Mouse (Mus musculus) gastrocnemius, postnatal 4 days (tissue): ENCODE measurements around the gene D10Jhu81e. TPM values are rescaled to one million over a fixed set of nuclear protein-coding genes. Genes with fewer than 3 reads are reported as not detected.
A peak's percentile ranks its signal among the peaks of the same experiment; 100 is the strongest.
"Not testable (repeated sequence)": the region's sequence is repeated elsewhere in the genome, so short reads cannot be mapped to it uniquely, and the experiment has no call there.

Experiments used
- DNase-seq, 2 experiments: peaks; one replicate each; pipeline ENCODE4 v3.0.0; 2021 to 2022; ENCODE audit warnings: low spot score in 2 of 2, mixed read lengths in 2 of 2
- long read RNA-seq, 2 experiments: library from polyadenylated mRNA; stranded (forward); transcript quantifications; one replicate each; pipeline ENCODE4 v2.0.0; 2021
- total RNA-seq, 2 experiments: library from RNA; stranded (reverse); gene quantifications; 2 replicates each; pipeline ENCODE4 v1.2.3; 2021

The D10Jhu81e gene
- 100 to 1,000 TPM; 111 to 120 TPM for total RNA-seq
- long read RNA-seq, experiment 1, transcript D10Jhu81e-201 (7 exons, 1,378 nt) = major isoform, 5 of 5 reads
- long read RNA-seq, experiment 1, partial matches to known transcripts = 0 of 5 reads
- long read RNA-seq, experiment 1, other reads (novel, unspliced or antisense) = 0 of 5 reads
- long read RNA-seq, experiment 2, transcript D10Jhu81e-201 (7 exons, 1,378 nt) = major isoform, 8 of 10 reads
- long read RNA-seq, experiment 2, partial matches to known transcripts = 1 of 10 reads
- long read RNA-seq, experiment 2, other reads (novel, unspliced or antisense) = 1 of 10 reads

DNA sequence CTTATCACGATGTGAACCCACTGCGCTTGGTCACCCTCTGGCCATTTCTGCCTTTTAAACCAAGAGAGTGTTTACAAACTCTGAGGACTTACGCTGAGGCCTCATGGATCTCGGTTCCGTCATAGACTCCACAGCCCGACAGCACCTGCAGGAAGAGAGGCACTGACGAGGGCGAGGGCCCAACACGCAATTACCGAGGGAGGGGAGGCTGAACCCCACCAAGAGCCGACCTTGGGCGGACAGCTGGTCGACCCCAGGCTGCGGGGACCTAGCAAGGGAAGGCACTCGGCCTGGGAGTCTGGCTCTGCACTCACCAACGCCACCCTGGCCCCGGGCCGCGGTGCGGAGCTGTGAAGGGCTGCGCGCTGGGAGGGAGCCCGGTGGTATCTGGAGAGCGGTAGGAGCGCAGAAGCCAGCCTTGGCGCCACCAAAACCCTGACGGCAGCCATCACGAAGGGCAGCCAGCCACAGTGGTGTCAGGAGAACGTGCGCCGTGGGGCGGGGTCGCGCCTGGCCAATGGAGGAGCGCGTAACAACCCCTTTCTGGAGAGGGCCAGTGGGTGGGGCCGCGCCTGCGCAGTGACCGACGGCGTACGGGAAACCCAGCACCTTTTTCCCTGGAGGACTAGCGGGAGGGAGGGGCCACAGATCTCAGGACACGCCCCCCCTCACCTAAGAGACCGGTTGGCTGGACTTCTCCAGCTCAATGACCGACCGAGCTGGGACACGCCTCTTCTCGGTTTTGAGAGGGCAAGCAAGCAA, at the start of gene D10Jhu81e:
Gene D10Jhu81e, minus strand, starts transcription at position 502 of the 762 bp plus-strand sequence.
- DNase-seq = peak; percentile 98 to 99

GRCm38 (mm10) chr10:78218576-78218975, 49.0 kb upstream of the D10Jhu81e start:
- no peak for DNase-seq

GRCm38 (mm10) chr10:78216376-78217083, 46.9 kb upstream of the D10Jhu81e start:
- DNase-seq = no peak

DNA sequence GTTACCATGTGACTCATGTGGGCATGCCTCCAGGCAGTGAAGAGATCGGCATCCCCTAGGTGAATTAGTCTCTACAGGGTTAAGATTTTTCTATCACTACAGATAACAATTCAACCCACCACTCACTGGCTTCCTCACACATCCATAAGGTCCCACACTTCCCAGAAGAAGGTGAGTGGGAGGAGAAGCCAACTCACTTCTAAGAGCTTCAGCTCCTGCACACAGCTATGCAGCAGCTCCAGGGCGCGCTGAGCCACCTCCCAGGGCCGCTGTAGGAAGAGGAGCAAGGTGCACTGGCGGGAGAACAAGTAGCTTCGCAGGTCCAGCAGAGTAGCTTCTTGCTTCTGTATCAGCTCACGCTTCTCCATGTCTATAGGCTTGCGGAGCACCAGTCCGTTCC, 44.8 kb upstream of the D10Jhu81e start:
- DNase-seq = no peak

DNA sequence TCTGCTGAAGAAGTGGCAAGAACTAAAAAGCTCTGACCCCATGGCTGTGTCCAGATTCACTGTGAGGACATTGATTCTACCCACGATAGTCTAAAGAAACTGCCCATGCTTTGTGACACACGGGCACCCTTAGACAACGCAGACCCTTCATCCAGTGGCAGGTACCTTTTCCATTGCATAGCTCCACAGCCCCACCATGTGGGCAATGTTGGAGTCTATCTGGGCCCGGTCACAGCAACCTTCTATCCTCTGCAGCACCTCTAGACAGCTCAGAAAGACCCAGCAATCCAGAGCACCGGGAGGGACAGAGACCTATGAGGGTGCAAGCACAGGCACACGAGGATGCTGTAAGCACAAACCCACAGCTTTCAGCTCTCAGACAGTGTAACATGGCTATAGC, 41.7 kb upstream of the D10Jhu81e start:
- DNase-seq = no peak

DNA sequence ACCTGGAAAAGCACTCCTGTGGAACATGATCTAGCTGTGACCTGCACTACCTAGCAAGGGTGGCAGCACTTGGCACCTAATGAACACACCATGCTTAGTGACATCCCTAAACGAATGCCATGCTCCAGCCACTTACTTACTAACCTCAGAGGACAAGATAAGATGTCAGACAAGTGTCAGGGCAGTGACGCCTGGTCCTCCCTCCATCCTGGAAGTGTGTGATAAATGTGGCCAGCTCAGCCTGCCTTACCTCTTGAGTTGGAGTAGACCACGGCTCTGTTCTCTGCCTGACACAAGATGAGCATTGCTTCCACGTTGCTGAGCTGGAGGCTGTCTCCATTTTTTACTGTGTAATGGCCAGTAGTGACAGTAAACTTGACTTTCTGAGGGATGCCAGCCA, 31.6 kb upstream of the D10Jhu81e start:
- no peak for DNase-seq

DNA sequence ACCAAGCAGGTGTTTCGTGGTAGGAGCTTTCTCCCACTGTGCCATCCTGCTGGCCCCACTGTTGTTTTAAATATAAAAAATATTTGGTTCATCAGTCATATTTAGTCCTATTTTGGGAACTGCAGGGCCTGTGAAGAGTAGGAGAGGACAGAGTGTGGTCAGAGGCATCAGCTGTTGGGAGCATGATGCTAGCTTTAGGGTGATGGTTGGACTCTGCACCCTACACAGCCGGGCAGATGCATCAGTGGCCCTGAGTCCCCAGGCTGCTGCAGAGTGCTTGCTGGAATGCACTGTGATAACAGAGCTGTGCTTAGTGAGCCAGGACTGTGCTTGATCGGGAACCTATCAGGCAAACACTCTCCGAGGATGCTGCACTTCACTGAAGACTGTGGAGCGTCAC, 23.4 kb upstream of the D10Jhu81e start:
- no peak for DNase-seq

DNA sequence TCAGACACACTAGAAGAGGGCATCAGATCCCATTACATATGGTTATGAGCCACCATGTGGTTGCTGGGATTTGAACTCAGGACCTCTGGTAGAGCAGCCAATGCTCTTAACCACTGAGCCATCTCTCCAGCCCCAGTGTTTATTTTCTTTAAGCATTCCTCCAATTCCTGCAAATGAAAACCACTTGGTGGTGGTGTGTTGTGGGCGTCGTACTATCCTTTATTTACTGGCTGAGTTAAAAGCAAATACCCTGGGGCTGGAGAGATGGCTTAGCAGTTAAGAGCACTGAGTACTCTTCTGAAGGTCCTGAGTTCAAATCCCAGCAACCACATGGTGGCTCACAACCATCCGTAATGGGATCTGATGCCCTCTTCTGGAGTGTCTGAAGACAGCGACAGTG, 16.5 kb upstream of the D10Jhu81e start:
- not testable (repeated sequence) for DNase-seq

GRCm38 (mm10) chr10:78185381-78185725, 15.8 kb upstream of the D10Jhu81e start:
- DNase-seq = no peak

DNA sequence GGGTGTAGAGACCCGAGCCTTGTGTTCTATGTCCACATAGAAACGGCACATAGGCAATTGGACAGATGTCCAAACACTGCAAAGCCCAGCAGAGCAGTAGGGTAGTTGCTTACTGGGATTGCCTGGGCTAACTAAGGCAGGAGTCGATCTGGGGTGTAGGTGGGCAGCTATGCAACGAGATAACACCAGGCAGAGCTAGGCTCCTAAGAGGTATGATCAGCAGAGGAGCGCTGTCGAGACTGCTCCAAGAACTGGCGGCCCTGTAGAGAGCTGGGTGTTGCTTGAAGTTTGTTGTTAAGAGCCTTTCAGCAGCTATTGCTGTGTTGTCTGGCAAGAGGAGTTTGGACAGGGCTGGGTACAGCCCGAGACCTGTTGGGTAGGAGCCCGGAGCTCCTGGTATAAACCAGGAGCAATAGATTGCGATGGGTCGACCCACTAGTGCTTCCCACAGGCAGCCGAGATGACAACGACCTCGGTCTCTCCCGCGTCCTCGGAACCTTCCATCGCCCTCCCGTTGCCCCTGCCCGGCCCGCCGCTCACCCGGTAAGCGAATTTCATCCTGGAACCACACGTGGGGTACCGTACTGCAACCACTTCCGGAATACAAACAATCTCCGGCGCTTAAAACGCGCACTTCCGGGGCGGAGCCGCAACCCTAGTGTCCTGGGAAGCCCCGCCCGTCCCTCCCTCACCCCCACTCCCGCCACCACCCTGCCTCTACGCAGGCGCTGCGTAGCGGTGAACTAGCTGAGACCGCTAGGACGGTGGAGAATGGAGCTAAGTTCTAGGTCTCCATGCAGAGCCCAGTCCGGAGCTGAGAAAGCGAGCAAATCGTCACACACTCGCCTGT, 15.2 kb upstream of the D10Jhu81e start, which contains the start of gene Pwp2:
Gene Pwp2, minus strand, starts transcription at position 619 of the 850 bp plus-strand sequence.
- peak; percentile 71 to 89 for DNase-seq

GRCm38 (mm10) chr10:78183577-78183976, 14.0 kb upstream of the D10Jhu81e start:
- no peak for DNase-seq

GRCm38 (mm10) chr10:78182321-78182720, 12.7 kb upstream of the D10Jhu81e start:
- DNase-seq = no peak

DNA sequence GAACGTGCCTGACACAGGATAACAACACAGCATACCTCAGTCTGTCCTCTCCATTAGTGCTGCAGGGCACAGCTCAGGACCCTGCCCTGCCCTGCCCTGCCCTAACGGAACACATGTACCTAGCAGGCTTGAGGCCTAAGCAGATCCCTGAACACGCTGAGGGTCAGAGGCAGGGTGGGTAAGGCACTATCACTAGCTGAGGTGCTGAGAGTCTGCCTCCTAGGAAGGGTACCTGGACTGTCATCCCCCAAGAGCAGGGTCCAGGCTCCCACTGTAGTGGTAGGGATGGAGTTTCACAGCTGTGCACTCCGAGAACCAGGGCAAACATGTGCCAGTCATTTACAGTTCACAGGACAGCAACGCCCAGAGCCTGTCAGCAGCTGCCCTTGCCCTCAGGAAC, 4.9 kb upstream of the D10Jhu81e start:
- no peak for DNase-seq

DNA sequence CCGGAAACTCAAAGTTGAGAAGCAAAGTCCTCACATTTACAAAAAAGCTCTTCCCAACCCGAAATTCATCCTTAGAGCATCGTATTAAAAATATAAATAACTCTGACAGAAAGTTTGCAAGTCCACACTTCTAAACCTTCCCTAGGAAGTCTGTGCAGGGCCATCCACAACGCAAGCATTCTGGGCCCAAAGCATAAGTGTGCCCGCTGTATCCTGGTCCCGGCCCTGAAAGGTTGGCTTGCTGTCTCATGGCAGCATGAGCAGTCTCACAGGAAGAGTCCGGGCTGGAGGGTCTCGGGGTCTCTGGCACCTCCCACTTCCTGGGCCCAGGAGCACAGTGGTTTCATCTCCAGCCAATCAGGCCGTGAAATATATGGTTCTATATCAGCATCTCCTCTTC, 2.0 kb upstream of the D10Jhu81e start:
- DNase-seq = no peak

DNA sequence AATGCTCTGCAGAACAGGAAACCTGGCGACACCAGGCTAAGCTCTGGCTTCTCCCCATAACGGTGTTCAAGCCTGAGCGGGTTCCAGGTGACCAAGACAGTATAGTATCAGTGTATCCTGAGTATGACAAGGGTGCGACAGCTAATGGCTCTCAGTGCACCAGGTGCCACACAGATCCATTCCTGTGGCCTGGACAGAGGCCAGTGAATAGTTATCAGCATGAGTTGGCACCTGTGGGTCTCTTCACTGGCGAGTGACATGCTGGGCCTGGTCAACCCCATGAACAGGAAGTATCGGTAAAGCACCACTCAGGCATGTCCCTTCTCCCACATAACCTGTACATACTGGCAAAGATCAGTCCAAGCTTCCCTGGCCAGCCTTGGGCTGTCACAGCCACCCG, 1.5 kb upstream of the D10Jhu81e start:
- no peak for DNase-seq

DNA sequence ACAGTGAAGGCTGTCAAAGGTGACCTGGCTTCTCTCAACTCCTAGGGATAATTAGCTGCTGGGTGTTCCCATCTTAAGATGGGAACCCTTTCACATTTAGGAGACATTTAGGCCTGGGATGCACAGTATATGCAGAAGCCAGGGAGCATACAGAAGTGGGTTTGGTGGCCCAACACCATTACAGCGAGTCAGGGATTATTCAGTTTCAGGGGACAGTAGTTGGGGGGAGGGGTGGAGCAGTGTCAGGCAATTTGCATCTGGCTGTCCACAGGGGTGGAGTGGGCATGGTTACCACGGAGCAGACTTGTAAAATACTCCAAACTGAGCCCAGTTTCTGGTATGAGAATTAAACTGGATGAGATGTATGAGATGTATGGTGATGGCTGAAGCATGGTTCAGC, 863 bp upstream of the D10Jhu81e start:
- DNase-seq = no peak

DNA sequence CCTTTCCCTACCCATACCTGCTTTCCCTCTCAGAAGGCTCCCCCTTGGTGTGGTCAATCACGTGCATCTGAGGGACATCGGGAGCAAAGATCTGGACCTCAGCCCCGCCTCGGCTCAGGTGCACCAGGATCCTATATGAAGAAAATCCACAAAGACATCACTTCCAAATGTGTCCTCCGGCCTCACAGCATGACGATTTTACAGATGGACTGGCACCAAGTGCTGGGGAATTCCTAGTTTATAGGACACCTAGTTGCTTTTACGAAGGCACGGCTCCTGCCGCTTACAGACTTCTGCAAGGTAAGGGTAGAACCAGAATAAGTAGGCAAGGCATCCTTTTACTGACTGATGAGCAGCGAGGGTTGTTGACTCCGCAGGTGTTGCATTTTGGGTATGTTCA, 790 bp downstream of the D10Jhu81e start:
- no peak for DNase-seq

DNA sequence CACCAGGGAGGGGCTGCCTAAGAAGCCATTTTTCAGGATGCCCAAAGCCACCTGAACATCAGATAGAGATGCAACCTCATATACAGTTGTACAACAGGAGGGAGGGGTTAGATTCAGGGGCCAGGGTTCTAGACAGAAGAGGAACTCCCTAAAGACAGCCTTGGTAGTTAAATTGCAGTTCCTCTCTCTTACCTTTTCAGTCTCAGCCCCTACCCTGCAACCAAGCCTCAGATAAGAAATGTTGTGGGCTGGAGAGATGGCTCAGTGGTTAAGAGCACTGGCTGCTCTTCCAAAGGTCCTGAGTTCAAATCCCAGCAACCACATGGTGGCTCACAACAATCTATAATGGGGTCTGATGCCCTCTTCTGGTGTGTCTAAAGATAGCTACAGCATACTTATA, 1.8 kb downstream of the D10Jhu81e start:
- DNase-seq = no peak

DNA sequence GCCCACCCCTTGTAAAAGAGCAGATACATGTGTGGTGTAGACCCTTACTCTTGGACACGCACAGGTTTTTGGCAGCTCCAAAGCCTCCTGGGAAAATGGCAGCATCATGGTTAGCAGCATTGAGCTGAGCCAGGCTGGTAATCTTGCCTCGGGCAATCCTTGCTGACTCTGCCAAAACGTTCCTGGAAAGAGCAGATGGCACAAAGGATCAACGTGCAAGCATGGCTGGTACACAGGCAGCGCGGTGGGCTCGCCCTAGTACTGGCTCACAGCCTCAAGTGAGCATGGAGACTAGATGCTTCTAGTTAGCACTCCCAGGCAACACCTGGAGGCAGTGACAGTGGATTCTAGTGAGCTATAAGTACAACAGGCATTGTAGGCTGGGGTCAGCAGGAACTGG, 2.2 kb downstream of the D10Jhu81e start:
- no peak for DNase-seq

DNA sequence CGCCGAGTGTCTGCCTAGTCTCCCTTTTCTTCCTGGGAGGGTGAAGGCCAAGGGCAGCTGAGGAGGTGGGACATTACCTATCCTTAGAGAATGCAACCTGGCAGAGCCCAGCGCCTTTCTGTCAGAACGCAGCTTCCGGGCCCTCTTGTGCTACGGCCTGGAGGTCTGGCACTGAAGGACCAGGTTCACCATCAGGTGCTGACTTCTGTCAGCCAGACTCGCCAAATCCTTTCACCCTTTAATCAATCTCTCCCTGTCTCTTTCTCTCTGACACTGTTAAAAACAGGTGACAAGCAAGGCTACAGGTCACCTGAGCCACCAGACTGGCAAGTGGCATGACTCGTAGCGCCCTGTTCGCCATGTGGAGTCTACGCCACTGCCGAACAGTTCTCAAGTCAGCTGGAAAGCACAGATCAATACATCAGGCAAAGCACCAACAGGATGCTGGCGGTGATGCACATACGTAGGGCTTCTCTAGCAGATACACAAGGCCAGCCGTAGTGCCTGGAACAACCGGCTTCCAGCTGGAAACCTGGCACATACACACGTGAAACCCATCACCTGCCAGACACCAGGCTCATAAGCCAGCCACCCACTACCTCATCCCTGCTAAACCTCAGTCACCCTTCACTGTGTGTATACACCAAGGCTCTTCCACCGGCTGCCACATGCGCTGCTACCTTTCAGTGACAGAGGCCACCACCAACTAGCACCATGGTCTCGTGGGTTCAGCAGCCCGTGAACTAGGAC, 4.2 kb downstream of the D10Jhu81e start:
- DNase-seq = no peak
